Mouse (Mus musculus): ENCODE measurements at regions not wholly inside any gene's neighbourhood (a gene's known extent, or its start where the extent isn't known, plus 50 kb on each side); places are given as distances from the start of the nearest gene placed in this dataset.
A peak's percentile ranks its signal among the peaks of the same experiment; 100 is the strongest.

- no peak for DNase-seq (ENCODE audit: extremely low spot score, low spot score)
Measured at GRCm38 (mm10) chr2:147515436-147515835, 153.7 kb downstream of the Pax1 start.

- no peak for DNase-seq (ENCODE audit: extremely low spot score, low spot score)
Measured at GRCm38 (mm10) chr2:147514748-147515147, 153.0 kb downstream of the Pax1 start.

- DNase-seq (ENCODE audit: extremely low spot score, low spot score): no peak
Measured at GRCm38 (mm10) chr2:147503962-147504361, 142.2 kb downstream of the Pax1 start.

GRCm38 (mm10) chr2:147498731-147499130 is 137.0 kb downstream of the Pax1 start:
- no peak for DNase-seq (ENCODE audit: extremely low spot score, low spot score)

GRCm38 (mm10) chr2:147455932-147456331 is 94.2 kb downstream of the Pax1 start:
- DNase-seq (ENCODE audit: extremely low spot score, low spot score): no peak

GRCm38 (mm10) chr2:147454362-147455257 is 92.9 kb downstream of the Pax1 start:
- peak; percentile 30 for DNase-seq (ENCODE audit: extremely low spot score, low spot score)
